Mouse (Mus musculus) kidney, adult 9 months (tissue): ENCODE results near the gene Spsb1.

Experiments
- DNase-seq: peaks from one replicate; pipeline ENCODE4 v3.0.0; 2022

Gene Spsb1

DNA sequence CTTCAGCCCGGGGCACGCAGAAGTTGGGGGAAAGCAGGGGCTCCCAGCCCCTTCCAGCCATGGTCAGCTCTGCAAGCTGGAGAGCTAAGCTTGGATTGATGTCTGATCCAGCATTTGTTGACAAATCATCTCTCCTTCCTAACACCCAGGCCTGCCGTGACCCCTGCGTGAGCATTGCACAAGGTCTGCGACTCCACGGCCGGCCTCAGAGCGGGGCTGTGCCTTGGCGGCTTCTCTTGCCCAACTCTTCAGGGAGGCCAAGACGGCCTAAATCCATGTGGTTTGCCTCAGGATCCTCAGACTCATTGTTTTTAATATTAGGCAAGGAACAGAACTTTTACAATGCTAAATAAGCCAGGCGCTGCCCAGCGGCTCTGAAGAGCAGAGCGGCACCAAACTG is 3.6 kb downstream of the Spsb1 start:
- no peak for DNase-seq

DNA sequence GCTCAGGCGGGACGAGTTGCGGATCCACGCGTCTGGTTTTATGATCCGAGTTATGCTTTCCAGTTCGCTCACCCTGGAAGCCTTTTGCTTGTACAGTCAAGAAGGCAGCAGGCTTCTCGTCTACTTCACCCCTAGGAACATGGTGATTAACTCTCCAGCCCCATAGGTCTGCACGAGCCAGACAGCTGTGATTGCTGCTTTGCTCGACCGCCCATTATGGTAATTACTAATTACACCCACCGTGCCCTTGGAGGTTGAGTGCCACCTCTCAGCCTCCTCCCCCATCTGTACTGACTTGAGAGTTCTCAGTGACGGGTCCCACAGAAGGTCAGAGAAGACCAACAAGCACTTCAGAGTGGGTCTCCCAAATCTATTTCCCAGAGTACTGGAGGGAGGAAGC is 5.2 kb downstream of the Spsb1 start:
- no peak for DNase-seq

DNA sequence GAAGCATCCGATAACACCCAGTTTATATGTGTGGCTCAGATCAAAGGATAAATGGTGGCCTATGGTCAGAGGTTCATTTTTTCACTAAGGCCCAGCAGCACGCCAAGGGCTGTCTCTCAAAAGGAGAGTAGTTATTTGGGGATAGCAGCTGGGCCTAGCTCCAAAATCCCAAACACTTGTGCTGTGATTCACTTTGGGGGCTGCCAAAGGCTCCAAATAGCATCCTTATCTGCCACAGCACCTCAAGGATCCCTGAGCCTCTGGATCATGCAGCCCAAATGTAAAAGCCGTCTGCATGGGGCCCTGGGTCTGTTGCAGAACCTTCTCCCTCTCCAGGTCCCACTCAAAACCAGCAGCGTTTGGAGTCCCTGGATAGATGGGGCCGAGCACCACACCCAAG is 6.7 kb downstream of the Spsb1 start:
- DNase-seq: no peak

DNA sequence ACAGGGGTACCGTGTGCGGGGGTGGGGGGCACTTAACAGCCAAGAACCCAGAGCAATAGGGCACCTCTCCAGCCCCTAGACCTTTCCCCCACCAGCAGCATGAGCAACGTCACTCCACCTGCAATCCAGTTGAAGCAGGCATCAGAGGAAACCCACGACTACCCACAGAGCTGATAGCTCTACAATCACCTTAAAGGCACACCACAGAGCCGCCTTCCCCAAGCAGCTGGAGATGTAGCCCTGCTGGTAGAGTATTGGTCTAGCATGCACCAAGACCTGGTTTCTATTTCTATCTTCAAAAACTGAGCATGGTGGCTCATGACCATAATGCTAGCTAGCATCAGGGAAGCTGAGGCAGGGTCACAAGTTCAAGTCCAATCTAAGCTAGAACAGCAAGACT is 7.4 kb downstream of the Spsb1 start:
- no peak for DNase-seq

DNA sequence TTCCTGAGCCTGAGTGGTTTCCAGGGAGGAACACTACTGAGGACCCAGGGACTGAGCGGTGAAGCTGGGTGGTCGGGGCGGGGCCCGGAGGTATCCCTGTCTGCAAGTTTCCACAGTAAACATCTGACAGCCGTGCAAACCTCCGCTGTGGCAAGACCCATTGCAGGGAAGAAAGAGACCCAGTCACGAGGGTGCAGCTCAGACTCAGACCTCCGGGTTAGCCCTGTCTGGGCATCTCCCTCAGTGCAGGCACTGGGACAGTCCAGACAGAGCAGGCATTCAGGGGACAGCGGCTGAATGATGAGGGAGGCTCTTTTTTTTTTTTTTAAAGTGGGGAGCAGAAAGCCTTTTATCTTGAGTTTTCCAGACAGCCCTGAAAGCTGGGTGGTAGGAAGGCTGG is 9.6 kb downstream of the Spsb1 start:
- no peak for DNase-seq

GRCm38 (mm10) chr4:149944214-149944613 is 10.6 kb downstream of the Spsb1 start:
- no peak for DNase-seq

- DNase-seq: no peak
Measured at GRCm38 (mm10) chr4:149942831-149943741, 11.8 kb downstream of the Spsb1 start.

- DNase-seq: no peak
Measured at GRCm38 (mm10) chr4:149941067-149941755, 13.6 kb downstream of the Spsb1 start.

DNA sequence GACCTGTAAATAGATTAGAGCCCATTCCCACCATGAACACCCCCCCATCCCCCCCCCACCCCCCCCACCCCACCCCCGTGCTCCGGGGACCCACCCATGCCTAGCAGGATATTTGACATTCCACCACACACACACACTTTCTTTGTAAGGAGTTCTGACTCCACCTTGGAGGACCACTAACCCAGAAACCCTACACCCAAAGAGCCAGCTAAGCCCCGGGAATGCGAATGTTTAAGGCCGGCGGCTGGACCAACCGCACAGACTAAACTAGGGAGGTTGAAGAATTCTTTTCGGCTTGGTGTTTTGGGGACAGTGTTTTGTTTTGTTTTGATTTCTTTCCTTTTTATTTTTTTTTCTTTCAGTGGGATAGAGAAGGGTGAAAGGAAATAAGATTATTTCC is 16.1 kb downstream of the Spsb1 start:
- no peak for DNase-seq

GRCm38 (mm10) chr4:149936921-149937320 is 17.9 kb downstream of the Spsb1 start:
- DNase-seq: no peak

DNA sequence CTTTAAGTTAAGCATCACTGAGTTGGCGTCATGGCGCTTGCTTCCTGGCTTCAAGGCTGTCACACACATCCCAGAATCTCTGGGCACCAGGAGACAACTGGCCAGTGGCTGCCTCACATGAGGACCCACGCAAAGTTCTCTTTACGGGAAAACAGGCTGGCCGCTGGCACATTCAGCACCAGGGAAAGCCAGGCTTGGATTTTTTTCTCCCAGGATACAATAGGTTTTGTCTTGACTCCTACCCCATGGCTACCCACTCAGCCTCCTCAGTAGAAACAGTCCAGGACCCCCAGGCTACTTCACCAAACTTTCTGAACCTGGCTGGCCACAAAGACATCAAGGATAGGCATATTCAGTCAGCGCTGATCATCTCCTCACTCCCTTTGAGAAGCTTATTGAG is 19.4 kb downstream of the Spsb1 start:
- DNase-seq: no peak

GRCm38 (mm10) chr4:149933519-149934245 is 21.2 kb downstream of the Spsb1 start:
- DNase-seq: no peak

DNA sequence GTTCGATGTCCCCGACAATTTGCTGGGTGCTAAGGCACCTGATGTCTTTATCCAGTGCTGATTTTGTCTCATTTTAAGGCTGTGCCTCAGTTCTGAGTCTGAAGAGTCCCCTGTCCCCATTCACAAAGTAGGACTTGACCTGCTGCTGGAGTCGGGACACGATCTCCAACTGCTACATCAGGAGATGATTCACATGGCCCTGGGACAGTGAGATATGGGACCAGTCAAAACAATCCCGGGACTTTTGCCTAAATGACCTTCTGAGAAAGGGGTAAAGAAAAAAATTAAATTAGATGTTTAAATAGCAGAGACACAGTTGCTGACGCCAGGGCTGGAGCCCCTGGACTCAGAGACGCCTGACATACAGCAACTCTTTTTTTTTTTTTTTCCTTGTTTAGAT is 21.8 kb downstream of the Spsb1 start:
- DNase-seq: no peak

DNA sequence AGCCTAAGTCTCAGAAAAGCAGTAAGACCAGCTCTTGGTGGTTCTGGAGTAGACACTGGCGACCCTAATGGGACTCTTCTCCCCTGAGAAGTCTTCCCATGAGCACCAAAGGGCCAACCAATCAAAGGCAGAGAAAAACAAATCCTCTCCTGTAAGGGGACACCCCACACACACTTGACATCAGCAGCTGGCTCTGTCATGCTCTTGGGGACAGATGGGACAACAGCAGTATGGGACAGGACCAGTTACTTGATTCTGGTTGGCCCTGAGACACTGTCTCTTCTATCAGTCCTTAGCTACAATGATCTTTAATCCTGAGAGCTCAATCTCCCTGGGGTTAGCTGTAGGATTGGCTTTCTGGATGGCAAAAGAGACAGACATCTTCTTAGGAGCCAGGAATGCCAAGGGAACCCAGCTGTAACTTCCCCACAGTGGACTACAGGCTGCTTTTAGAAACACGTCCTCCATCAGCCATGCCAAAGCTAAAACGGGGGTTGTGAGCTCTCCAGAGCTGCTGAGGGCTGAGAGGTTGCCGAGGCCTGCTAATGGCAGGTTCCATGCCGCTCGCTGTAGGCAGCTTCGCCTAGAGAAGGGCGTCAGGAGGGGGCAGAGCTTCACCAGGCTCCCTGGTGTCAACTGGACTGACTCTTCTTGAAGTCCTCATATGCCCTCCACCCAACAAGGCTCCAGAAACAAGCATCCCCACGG is 22.6 kb downstream of the Spsb1 start:
- DNase-seq: no peak

- DNase-seq: no peak
Measured at GRCm38 (mm10) chr4:149930755-149931154, 24.1 kb downstream of the Spsb1 start.

- no peak for DNase-seq
Measured at GRCm38 (mm10) chr4:149923014-149923413, 31.8 kb downstream of the Spsb1 start.

- peak; percentile 36 for DNase-seq
Measured at GRCm38 (mm10) chr4:149922121-149922718, 32.6 kb downstream of the Spsb1 start.

DNA sequence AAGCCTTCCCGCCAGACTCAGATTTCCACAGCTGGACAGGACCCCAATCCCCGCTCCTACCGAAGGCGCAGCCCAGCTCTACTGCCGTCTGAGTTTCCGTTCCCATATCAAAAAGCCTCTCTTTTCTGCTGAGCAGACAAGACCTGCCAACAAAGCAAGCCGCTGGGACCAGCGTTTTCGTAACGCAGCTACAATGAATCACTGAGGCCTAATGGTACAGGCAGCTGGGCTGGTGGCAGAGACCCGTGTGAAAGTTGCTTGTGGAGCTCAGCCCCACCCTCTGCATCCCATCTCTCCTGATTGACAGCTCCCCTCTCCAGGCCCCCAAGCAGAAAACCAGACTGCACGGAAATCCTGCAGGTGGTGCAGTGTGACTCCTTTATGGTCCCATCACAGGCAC is 34.0 kb downstream of the Spsb1 start:
- DNase-seq: no peak

- no peak for DNase-seq
Measured at GRCm38 (mm10) chr4:149918455-149919070, 36.3 kb downstream of the Spsb1 start.

- no peak for DNase-seq
Measured at GRCm38 (mm10) chr4:149916831-149917230, 38.0 kb downstream of the Spsb1 start.

DNA sequence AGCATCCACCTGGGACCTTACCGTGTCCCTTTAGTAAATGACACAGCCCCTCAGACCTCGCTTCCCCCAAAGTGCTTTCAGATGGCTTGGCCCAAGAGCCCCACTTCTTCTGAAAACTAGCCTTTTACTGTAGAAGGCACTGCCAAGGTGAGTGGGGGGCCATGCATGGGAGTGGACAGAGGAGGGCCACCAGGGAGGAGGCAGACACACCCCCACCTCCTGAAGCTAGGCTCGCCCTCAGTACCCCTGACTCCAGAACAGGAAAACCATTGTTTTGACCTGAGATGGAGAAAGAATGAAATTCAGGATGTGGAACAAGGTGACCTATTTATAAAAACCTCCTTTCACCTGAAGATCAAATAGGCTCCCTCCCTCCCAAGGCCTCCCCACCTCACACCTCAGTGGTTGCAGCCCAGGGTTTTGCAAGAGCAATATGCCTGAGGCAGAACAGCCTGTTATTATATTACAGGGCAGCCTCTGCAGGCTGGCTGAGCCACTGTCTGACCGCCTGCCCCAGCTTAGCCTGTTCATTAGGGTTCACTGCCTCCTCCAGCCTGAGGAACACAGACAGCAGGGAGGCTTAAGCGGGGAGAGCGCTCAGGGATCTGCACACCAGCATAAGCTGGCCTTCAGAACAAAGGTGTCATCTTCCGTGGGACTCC is 41.0 kb downstream of the Spsb1 start:
- no peak for DNase-seq

DNA sequence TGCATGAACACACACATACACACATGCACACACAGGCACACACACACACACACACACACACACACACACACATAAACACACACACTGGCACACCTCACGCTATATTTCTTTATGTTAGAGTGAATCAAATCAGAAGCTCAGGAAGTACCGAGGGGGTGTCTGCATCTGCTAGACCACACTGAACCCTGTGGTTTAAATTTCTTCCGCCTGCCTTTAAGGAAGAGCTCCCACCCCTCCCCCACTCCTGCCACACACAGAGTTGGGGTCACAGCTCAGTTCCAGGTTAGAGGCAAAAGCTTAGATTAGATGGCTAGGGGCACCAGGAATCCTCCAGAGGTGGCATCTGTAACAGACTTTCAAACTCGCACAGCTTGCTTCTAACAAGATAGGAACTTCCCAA is 42.4 kb downstream of the Spsb1 start:
- no peak for DNase-seq
